Mouse (Mus musculus) stomach, embryonic 16.5 days (tissue): ENCODE data around the gene Kcnk3. TPM values are rescaled to one million over a fixed set of nuclear protein-coding genes. Genes with fewer than 3 reads are reported as not detected.

Experiments
- microRNA-seq: library from miRNA; unstranded; fragments of <30 nt; microRNA quantifications from one replicate; pipeline ENCODE4, GENCODE M21; 2016
- polyA plus RNA-seq: library from polyadenylated mRNA; unstranded; fragments of >200 nt; fragmentation: Nextera tagmentation; extraction: Ambion mirVana; gene quantifications from 2 replicates; pipeline ENCODE4 v1.2.1, GENCODE M21; 2015

Kcnk3 gene
- polyA plus RNA-seq, 1 experiment from 2014 or later: 7.0 TPM

Small RNA genes within 50 kb of the gene (microRNA-seq; reads per million reads assigned to microRNA genes)
- gene Mir5625: not detected

Other genes starting within 250 kb of the Kcnk3 start
- 0.30 and 0.46 TPM in 2 replicates for gene Otof, start 126.2 kb upstream of the Kcnk3 start, polyA plus RNA-seq
- gene 1700001C02Rik, start 122.1 kb upstream of the Kcnk3 start, polyA plus RNA-seq: not detected in 2 replicates
- not detected in 2 replicates for gene Cib4, start 42.3 kb upstream of the Kcnk3 start, polyA plus RNA-seq
- gene Slc35f6, start 59.8 kb downstream of the Kcnk3 start, polyA plus RNA-seq: 34.0 and 35.2 TPM in 2 replicates
- gene Cenpa, start 78.6 kb downstream of the Kcnk3 start, polyA plus RNA-seq: 161 and 175 TPM in 2 replicates
- 6.8 and 7.2 TPM in 2 replicates for gene Dpysl5, start 123.4 kb downstream of the Kcnk3 start, polyA plus RNA-seq
- 15.1 and 20.0 TPM in 2 replicates for gene Mapre3, start 226.5 kb downstream of the Kcnk3 start, polyA plus RNA-seq